Mouse (Mus musculus) ES-E14 (cell line): ENCODE results near the gene Tpst1. TPM values are rescaled to one million over a fixed set of nuclear protein-coding genes. Genes with fewer than 3 reads are reported as not detected.

ENCODE experiments used
- DNase-seq: peaks from one replicate; pipeline ENCODE4 v3.0.0-alpha.2; 2013; ENCODE audit warnings: low read depth, low spot score
- H3K27ac ChIP-seq: 2 replicates; pipeline ENCODE4 v1.5.1; 2012; ENCODE audit warnings: low read depth, mild to moderate bottlenecking, low read length, moderate library complexity, mixed read lengths; ENCODE audit not compliant: poor library complexity, insufficient read depth, severe bottlenecking
- H3K36me3 ChIP-seq: 2 replicates; pipeline ENCODE4 v1.6.1; 2012; ENCODE audit warnings: mild to moderate bottlenecking, low read length, moderate library complexity, mixed read lengths; ENCODE audit not compliant: control insufficient read depth, poor library complexity, insufficient read depth, severe bottlenecking
- H3K4me1 ChIP-seq, 2 experiments: fragments of 150-350 bp in 1 of 2; sonication (generic) in 1 of 2; 2 replicates each; pipeline ENCODE4 v1.6.1; 2012; ENCODE audit warnings: low read length in 2 of 2, mild to moderate bottlenecking in 1 of 2, mixed read lengths in 1 of 2; ENCODE audit not compliant: control insufficient read depth in 2 of 2, insufficient read depth in 2 of 2, poor library complexity in 1 of 2
- H3K4me3 ChIP-seq, 2 experiments: fragments of 150-350 bp in 1 of 2; sonication (generic) in 1 of 2; 2 replicates each; pipeline ENCODE4 v1.5.1; 2012; ENCODE audit warnings: low read length in 2 of 2, low read depth in 1 of 2, mild to moderate bottlenecking in 1 of 2, mixed read lengths in 1 of 2; ENCODE audit not compliant: insufficient read depth in 1 of 2, poor library complexity in 1 of 2, severe bottlenecking in 1 of 2
- H3K9ac ChIP-seq: 2 replicates; pipeline ENCODE4 v1.6.1; 2012; ENCODE audit warnings: low read depth, mild to moderate bottlenecking, low read length, mixed read lengths; ENCODE audit not compliant: poor library complexity, insufficient read depth, severe bottlenecking
- H3K9me3 ChIP-seq: fragments of 150-350 bp; sonication (generic); 2 replicates; pipeline ENCODE4 v1.6.1; 2012; ENCODE audit warnings: low read depth, mild to moderate bottlenecking, low read length; ENCODE audit not compliant: control insufficient read depth, insufficient read depth
- CHD2 ChIP-seq: IDR thresholded peaks from 2 replicates; pipeline ENCODE4 v1.6.1; 2014; ENCODE audit warnings: mild to moderate bottlenecking, low read depth, low read length, inconsistent platforms
- HCFC1 ChIP-seq: IDR thresholded peaks from 2 replicates; pipeline ENCODE4 v1.6.1; 2012; ENCODE audit warnings: low read length, inconsistent platforms, borderline replicate concordance; ENCODE audit not compliant: insufficient read depth
- MAFK ChIP-seq: IDR thresholded peaks from 2 replicates; pipeline ENCODE4 v1.6.1; 2014; ENCODE audit warnings: mild to moderate bottlenecking, low read depth, low read length, inconsistent platforms; ENCODE audit not compliant: insufficient read depth
- ZC3H11A ChIP-seq: IDR thresholded peaks from 2 replicates; pipeline ENCODE4 v1.6.1; 2012; ENCODE audit warnings: low read depth, mild to moderate bottlenecking, inconsistent platforms, low read length, borderline replicate concordance
- ZNF384 ChIP-seq: IDR thresholded peaks from 2 replicates; pipeline ENCODE4 v1.6.1; 2012; ENCODE audit warnings: low read depth, low read length, inconsistent platforms
- in situ Hi-C, 2 experiments: fragments of 600-800 bp; cut with MboI; formaldehyde crosslinking; loops; one replicate each; pipeline ENCODE4 v1.15.1; 2025; ENCODE audit warnings: low sequenced_read_pairs in 2 of 2, inconsistent platforms in 1 of 2; ENCODE audit not compliant: unreplicated experiment in 2 of 2
- total RNA-seq: library from RNA; depleted of rRNA; stranded (reverse); fragments of 300-350 nt; gene quantifications from 2 replicates; pipeline ENCODE4 v1.2.3, GENCODE M21; 2012

Tpst1 gene
- total RNA-seq, 1 experiment = 51.4 TPM

DNA sequence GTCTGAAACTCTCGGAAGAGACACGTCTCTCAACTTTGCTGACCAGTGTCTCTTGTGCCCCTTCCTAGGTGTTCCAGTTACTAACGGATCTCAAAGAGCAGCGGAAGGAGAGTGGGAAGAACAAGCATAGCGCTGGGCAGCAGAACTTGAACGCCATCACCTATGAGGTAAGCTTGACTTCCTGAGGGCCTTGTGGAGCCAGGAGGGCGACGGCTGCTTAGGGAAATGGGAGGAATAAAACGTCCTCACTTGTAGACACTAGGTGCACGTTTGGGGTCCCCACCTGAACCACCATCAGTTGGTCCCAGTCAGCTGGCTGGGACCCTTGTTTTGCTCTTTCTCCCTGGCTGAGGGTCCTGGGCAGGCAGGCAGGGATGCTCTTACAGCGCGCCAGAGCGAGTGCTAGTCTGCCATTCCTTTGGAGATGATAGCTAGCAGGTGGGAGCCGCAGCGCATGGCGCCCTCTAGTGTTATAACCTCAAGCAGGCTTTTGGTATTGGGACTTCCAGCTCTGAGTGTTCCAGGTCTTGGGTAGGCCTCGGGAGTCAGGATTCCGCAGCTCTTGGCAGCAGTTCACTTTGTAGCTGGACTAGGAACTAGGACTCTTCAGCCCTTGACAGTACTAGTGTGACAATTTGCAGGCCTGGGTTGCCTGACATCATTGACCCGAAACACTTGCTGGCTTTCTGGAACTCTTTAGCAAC is 35.2 kb upstream of the Tpst1 start:
- DNase-seq = peak; percentile 77
- Histone ChIP-seq H3K4me1 (no peaks in the 10 kb centered on the region; a peak in 1 of 4 replicates), H3K36me3 (peaks cover 31% of the 10 kb centered on the region), H3K4me3 (no peak overlapping the region), H3K27ac (peak overlapping the region; percentile 1; the same call in 1 of the 2 replicates), H3K9ac (peak overlapping the region; percentile 12; the same call in 1 of the 2 replicates), H3K9me3 (no peaks in the 10 kb centered on the region)
- TF ChIP-seq ZC3H11A (no peak), CHD2 (no peak), MAFK (no peak), ZNF384 (no peak)
- in situ Hi-C loops = no loop called here

DNA sequence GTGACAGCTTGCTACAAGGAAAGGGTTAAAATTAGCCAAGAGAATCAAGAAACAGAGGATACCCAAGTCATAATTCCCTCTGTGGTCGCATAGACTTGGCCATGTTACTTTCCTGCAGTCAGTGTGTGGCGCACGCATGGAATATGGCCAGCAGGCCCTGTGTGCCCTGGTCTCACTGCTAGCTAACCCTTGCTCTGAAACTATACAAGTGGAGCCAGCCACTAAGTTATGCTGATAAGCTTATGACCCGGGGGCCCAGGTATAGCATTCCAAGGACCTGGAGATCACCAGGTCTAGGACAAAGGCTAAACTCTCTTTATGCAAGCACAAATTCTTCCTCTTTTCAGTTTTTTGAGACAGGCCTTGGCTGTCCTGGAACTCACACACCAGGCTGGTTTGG is 32.3 kb upstream of the Tpst1 start:
- DNase-seq = no peak
- no peaks in the 10 kb centered on the region for H3K9me3 ChIP-seq
- H3K4me1 ChIP-seq = no peaks in the 10 kb centered on the region; a peak in 1 of 4 replicates
- H3K27ac ChIP-seq = no peak overlapping the region
- peaks cover 34% of the 10 kb centered on the region for H3K36me3 ChIP-seq
- H3K4me3 ChIP-seq = no peak overlapping the region
- H3K9ac ChIP-seq = no peak overlapping the region
- TF ChIP-seq HCFC1 (no peak), CHD2 (no peak), ZNF384 (no peak), MAFK (no peak), ZC3H11A (no peak)
- in situ Hi-C loops = no loop called here

DNA sequence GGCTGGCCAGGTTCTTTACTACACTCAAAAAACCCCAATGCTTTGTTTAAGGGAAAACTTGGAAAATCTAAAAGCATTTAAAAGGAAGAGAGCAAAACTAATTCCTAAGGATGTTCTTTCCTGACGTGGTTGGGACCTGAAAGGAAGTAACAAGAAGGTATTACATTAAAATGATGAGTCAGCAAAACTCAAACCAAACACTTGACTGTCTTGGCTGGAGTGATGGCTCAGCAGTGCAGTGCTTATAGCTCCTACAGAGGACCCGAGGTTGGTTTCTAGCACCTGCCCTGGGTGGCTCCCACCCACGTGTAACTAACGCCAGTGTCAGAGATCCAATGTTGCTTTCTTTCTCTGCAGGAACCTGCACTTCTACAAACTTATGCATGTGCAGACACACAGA is 31.9 kb upstream of the Tpst1 start:
- Histone ChIP-seq H3K9me3 (no peaks in the 10 kb centered on the region), H3K4me1 (no peaks in the 10 kb centered on the region; a peak in 1 of 4 replicates), H3K27ac (no peak overlapping the region), H3K9ac (no peak overlapping the region), H3K4me3 (no peak overlapping the region), H3K36me3 (peaks cover 37% of the 10 kb centered on the region)
- in situ Hi-C loops = no loop called here
- DNase-seq = no peak
- TF ChIP-seq ZC3H11A (no peak), MAFK (peak; percentile 99)

DNA sequence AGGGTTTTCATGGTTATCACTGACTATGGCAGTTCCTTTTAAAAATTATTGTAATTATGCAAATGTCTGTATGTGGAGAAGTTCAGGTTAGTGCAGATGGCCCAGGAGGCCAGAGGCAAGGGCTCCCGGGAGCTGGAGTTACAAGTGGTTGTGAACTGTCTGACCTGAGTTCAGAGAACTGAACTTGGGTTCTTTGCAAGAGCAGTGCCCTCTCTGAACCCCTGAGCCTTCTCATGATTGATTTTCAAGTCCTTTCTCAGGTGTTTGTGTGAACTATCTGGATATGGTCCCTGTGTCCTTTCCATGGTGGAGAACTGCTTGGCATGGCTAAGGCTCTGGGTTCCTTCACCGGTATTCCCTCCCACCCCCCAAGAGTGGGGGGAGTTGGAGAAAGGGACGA is 29.4 kb upstream of the Tpst1 start:
- Histone ChIP-seq H3K9ac (no peak overlapping the region), H3K4me3 (no peak overlapping the region), H3K27ac (no peak overlapping the region), H3K9me3 (no peaks in the 10 kb centered on the region), H3K4me1 (no peaks in the 10 kb centered on the region), H3K36me3 (peaks cover 41% of the 10 kb centered on the region)
- in situ Hi-C loops = no loop called here
- TF ChIP-seq CHD2 (no peak), HCFC1 (no peak), ZC3H11A (no peak), ZNF384 (no peak), MAFK (no peak)
- DNase-seq = no peak
